Comparison of ENCODE assay signal across 23 mouse cellular contexts in the genomic region with DNA sequence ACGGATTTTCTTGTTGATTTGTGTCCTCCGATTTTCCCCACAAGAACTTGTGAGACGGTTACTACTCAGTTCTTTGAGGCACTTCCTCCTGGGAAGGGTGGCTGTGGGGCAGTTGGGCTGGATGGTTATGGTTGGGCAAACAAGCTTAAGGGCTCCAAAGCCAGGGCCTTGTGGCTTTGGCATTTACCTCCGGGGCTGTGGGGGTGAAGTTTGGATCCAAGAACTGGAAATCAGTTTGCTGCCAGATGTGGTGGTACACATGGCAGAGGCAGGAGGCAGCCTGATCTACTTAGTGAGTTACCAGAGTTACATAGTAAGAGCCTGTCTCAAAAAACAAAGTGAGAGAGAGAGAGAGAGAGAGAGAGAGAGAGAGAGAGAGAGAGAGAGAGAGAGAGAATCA. TPM values are rescaled to one million over a fixed set of nuclear protein-coding genes. Genes with fewer than 3 reads are reported as not detected.
DNase-seq lines count a peak whose midpoint lies in the region; TF ChIP-seq lines count a peak whose summit lies in the region.
"Had no signal": no experiment of that assay in that cellular context is flagged by ENCODE, and none has a peak within 500 bp of the region (broad histone marks: within the 10 kb centered on the region; RNA-seq: fewer than 3 reads in every experiment).

No protein-coding gene starts in this region.

- peak overlapping the region; percentile 76; the same call in 1 of the 2 replicates for H3K27ac ChIP-seq in left cerebral cortex, adult 2 months
- H3K27ac ChIP-seq: forebrain, embryonic 12.5 days; forebrain, embryonic 15.5 days; heart, embryonic 15.5 days; hindbrain, embryonic 14.5 days; hindbrain, postnatal 0 days had no signal

- intact Hi-C loops in left cerebral cortex, adult 2 months (cut with DNase I), result no loop called here

- no peak overlapping the region for H3K4me3 ChIP-seq in left cerebral cortex, adult 2 months
- H3K4me3 ChIP-seq: forebrain, embryonic 12.5 days; forebrain, embryonic 15.5 days; heart, embryonic 12.5 days; heart, embryonic 15.5 days had no signal

- TF ChIP-seq CTCF in left cerebral cortex, adult 2 months (IDR thresholded peaks at IDR 0.05), result no peak

- no peak for DNase-seq in left cerebral cortex, adult 2 months (ENCODE audit: extremely low spot score in 1 of 2, low spot score in 2 of 2)
- DNase-seq in left cerebral cortex, adult 18-20 months (ENCODE audit: low spot score in 2 of 2), result no peak
- DNase-seq in NIH3T3 (ENCODE audit: low read depth) (peak; percentile 45), adipocyte (ENCODE audit: low spot score) (no peak)
- DNase-seq in fibroblast of lung, adult 2 months (ENCODE audit: low read depth), result peak; percentile 67
- no peak for DNase-seq in lung, adult 18-20 months
- DNase-seq: adrenal gland, postnatal 10 days; adrenal gland, postnatal 36 days; cerebellum, adult 8-10 months; cerebellum, postnatal 10 days; cerebellum, postnatal 36 days; gastrocnemius, postnatal 10 days; gastrocnemius, postnatal 36 days; heart, adult 11 months; heart, postnatal 10 days; heart, postnatal 4 days; kidney, adult 18-20 months had no signal

RNA-seq across cellular contexts. Expression of gene Atp5l, which starts 16.7 kb away (rescaled TPM):
- 100 to 1,000 TPM; 302 to 340 TPM for total RNA-seq in left cerebral cortex, adult 2 months (2021)
- 100 to 1,000 TPM; 316 to 362 TPM for total RNA-seq in left cerebral cortex, adult 18-20 months (2021)

RNA-seq across cellular contexts. Expression of gene Kmt2a, which starts 22.8 kb away (rescaled TPM):
- 10 to 100 TPM; 81.5 to 97.4 TPM for total RNA-seq in left cerebral cortex, adult 2 months (2021)
- 10 to 100 TPM; 84.1 to 88.1 TPM for total RNA-seq in left cerebral cortex, adult 18-20 months (2021)

Comparison
In these comparisons a context has a peak if more than half of its experiments do, and no peak if none do; other contexts are left out.
1. DNase-seq: peak in NIH3T3 (single experiment) and fibroblast of lung, adult 2 months (single experiment); none in left cerebral cortex, adult 2 months (0 of 2), left cerebral cortex, adult 18-20 months (0 of 2), adipocyte (single experiment) and lung, adult 18-20 months (0 of 2).